Mouse (Mus musculus) gastrocnemius, adult 8-10 months (tissue): Measurements from ENCODE around the gene Rab7b. TPM values are rescaled to one million over a fixed set of nuclear protein-coding genes. Genes with fewer than 3 reads are reported as not detected.
A peak's percentile ranks its signal among the peaks of the same experiment; 100 is the strongest.

Experiments
- DNase-seq, 2 experiments: peaks; one replicate each; pipeline ENCODE4 v3.0.0; 2022; ENCODE audit warnings: low spot score in 2 of 2
- total RNA-seq, 4 experiments: library from RNA; stranded (reverse); gene quantifications; 2 replicates each; pipeline ENCODE4 v1.2.4; 2022

The Rab7b gene
- 1 to 10 TPM; 1.7 to 2.7 (median 2.1) TPM for total RNA-seq

- DNase-seq = peak; percentile 38 to 48
These were observed at the start of gene Rab7b for GRCm38 (mm10) chr1:131688475-131688874. Gene Rab7b (plus strand): TSS chr1:131688695.

GRCm38 (mm10) chr1:131640062-131640461 lies 48.4 kb upstream of the Rab7b start:
- DNase-seq = no peak

- no peak for DNase-seq
These were observed 46.9 kb upstream of the Rab7b start for GRCm38 (mm10) chr1:131641565-131641964.

GRCm38 (mm10) chr1:131642251-131642650 lies 46.2 kb upstream of the Rab7b start:
- no peak for DNase-seq

- DNase-seq = no peak
These were observed 35.6 kb upstream of the Rab7b start for GRCm38 (mm10) chr1:131652670-131653443.

- DNase-seq = no peak
These were observed 32.9 kb upstream of the Rab7b start for GRCm38 (mm10) chr1:131655601-131656000.

- peak; percentile 73 to 86 for DNase-seq
These were observed 30.5 kb upstream of the Rab7b start for GRCm38 (mm10) chr1:131657945-131658354.

GRCm38 (mm10) chr1:131659512-131660085 lies 28.9 kb upstream of the Rab7b start:
- no peak for DNase-seq

- DNase-seq = no peak
These were observed 28.2 kb upstream of the Rab7b start for GRCm38 (mm10) chr1:131660266-131660665.

- DNase-seq = no peak
These were observed 27.6 kb upstream of the Rab7b start for GRCm38 (mm10) chr1:131660716-131661472.

- DNase-seq = no peak
These were observed 26.7 kb upstream of the Rab7b start for GRCm38 (mm10) chr1:131661749-131662148.

GRCm38 (mm10) chr1:131663286-131663995 lies 25.1 kb upstream of the Rab7b start:
- no peak for DNase-seq

- DNase-seq = no peak
These were observed 24.4 kb upstream of the Rab7b start for GRCm38 (mm10) chr1:131664136-131664535.

- DNase-seq = no peak
These were observed 22.6 kb upstream of the Rab7b start for GRCm38 (mm10) chr1:131665886-131666285.

- DNase-seq = no peak
These were observed 17.4 kb upstream of the Rab7b start for GRCm38 (mm10) chr1:131671113-131671512.

- DNase-seq = no peak
These were observed 16.1 kb upstream of the Rab7b start for GRCm38 (mm10) chr1:131672361-131672760.

- DNase-seq = no peak
These were observed 8.9 kb upstream of the Rab7b start for GRCm38 (mm10) chr1:131679644-131680043.

GRCm38 (mm10) chr1:131687739-131688138 lies 756 bp upstream of the Rab7b start:
- no peak for DNase-seq

GRCm38 (mm10) chr1:131689016-131689415 lies 521 bp downstream of the Rab7b start:
- no peak for DNase-seq

GRCm38 (mm10) chr1:131689899-131690298 lies 1.4 kb downstream of the Rab7b start:
- DNase-seq = no peak

GRCm38 (mm10) chr1:131690435-131690834 lies 1.9 kb downstream of the Rab7b start:
- peak; percentile 65 to 80 for DNase-seq

- DNase-seq = no peak
These were observed 2.9 kb downstream of the Rab7b start for GRCm38 (mm10) chr1:131691356-131691755.
